Mouse (Mus musculus): ENCODE data around the gene Arhgap24. TPM values are rescaled to one million over a fixed set of nuclear protein-coding genes. Genes with fewer than 3 reads are reported as not detected.

Gene Arhgap24
- total and polyA plus RNA-seq, 2 experiments: 4.6 to 6.9 TPM

DNA sequence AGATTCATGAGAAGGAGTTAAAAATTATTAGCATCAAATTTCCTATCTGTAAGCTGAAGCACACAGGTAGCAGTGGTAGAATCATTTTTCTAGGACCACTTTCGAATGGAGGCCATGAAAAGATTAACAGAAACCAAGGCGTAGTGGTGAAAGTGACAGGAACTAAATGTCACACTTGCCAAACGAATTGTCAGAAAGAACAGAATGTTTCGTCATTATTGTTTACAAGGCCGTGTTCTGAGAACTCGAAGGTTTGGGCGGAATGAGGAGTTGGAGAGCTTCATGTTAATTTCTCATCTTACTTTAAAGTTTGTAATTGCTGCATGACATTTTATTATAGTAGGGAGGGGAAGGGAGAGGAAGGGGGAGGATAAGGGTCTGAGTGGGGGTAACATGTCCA lies 162.2 kb downstream of the Arhgap24 start:
- Histone ChIP-seq H3K79me2 (ENCODE audit: control insufficient read depth, insufficient read depth, low read length) (no peaks in the 10 kb centered on the region), H3K27me3 (ENCODE audit: control insufficient read depth, insufficient read depth, low read length) (no peaks in the 10 kb centered on the region), H3K27ac (replicated peaks; ENCODE audit: insufficient read depth, low read depth, low read length) (no peak overlapping the region), H3K4me3 (ENCODE audit: insufficient read depth, low read depth, low read length) (no peak overlapping the region), H3K36me3 (ENCODE audit: control insufficient read depth, insufficient read depth, low read length) (no peaks in the 10 kb centered on the region), H3K9ac (ENCODE audit: low read depth, low read length) (no peak overlapping the region), H3K4me1 (ENCODE audit: control insufficient read depth, insufficient read depth, low read length) (peaks cover 7% of the 10 kb centered on the region; the same call in 1 of the 2 replicates)
- WGBS: 22% methylated on average over 7 of the region's 7 CpGs
- DNase-seq (ENCODE audit: extremely low read depth, low read depth, low spot score): peak; percentile 73
- no peak for TF ChIP-seq POLR2A (IDR thresholded peaks at IDR 0.05; ENCODE audit: extremely low read depth, insufficient read depth, low read length)
- TF ChIP-seq CTCF (IDR thresholded peaks at IDR 0.05; ENCODE audit: low read depth, low read length): no peak

GRCm38 (mm10) chr5:102643820-102644219 lies 162.6 kb downstream of the Arhgap24 start:
- WGBS: 77% methylated on average over 4 of the region's 4 CpGs
- Histone ChIP-seq H3K4me1 (ENCODE audit: control insufficient read depth, insufficient read depth, low read length) (peaks cover 7% of the 10 kb centered on the region; the same call in 1 of the 2 replicates), H3K4me3 (ENCODE audit: insufficient read depth, low read depth, low read length) (no peak overlapping the region), H3K27me3 (ENCODE audit: control insufficient read depth, insufficient read depth, low read length) (no peaks in the 10 kb centered on the region), H3K9ac (ENCODE audit: low read depth, low read length) (no peak overlapping the region), H3K79me2 (ENCODE audit: control insufficient read depth, insufficient read depth, low read length) (no peaks in the 10 kb centered on the region), H3K36me3 (ENCODE audit: control insufficient read depth, insufficient read depth, low read length) (no peaks in the 10 kb centered on the region), H3K27ac (replicated peaks; ENCODE audit: insufficient read depth, low read depth, low read length) (peak overlapping the region; percentile 71)
- DNase-seq (ENCODE audit: extremely low read depth, low read depth, low spot score): peak; percentile 31
- no peak for TF ChIP-seq CTCF (IDR thresholded peaks at IDR 0.05; ENCODE audit: low read depth, low read length)
- no peak for TF ChIP-seq POLR2A (IDR thresholded peaks at IDR 0.05; ENCODE audit: extremely low read depth, insufficient read depth, low read length)

DNA sequence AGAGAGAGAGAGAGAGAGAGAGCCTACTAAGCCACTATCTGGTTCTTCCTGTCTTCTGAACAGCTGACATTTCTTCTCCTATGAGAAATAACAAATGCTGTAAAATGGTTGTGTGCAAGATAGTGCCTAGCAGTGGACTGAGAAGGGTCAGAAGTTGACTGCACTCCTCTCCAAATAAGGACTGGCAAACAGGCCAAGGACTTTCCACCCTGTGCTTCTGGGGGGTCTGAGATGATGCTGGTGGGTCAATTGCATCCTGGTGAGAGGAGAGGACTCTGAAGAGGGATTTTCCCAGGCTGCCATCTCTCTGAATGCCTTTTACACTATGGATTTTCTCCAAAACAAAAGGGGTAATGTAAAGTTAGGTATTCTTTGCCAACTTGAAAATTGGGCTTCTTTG lies 177.9 kb downstream of the Arhgap24 start:
- Histone ChIP-seq H3K36me3 (ENCODE audit: control insufficient read depth, insufficient read depth, low read length) (no peaks in the 10 kb centered on the region), H3K27me3 (ENCODE audit: control insufficient read depth, insufficient read depth, low read length) (no peaks in the 10 kb centered on the region), H3K27ac (replicated peaks; ENCODE audit: insufficient read depth, low read depth, low read length) (no peak overlapping the region), H3K9ac (ENCODE audit: low read depth, low read length) (no peak overlapping the region), H3K4me1 (ENCODE audit: control insufficient read depth, insufficient read depth, low read length) (no peaks in the 10 kb centered on the region), H3K4me3 (ENCODE audit: insufficient read depth, low read depth, low read length) (no peak overlapping the region), H3K79me2 (ENCODE audit: control insufficient read depth, insufficient read depth, low read length) (no peaks in the 10 kb centered on the region)
- TF ChIP-seq CTCF (IDR thresholded peaks at IDR 0.05; ENCODE audit: low read depth, low read length): no peak
- no peak for TF ChIP-seq POLR2A (IDR thresholded peaks at IDR 0.05; ENCODE audit: extremely low read depth, insufficient read depth, low read length)
- DNase-seq (ENCODE audit: extremely low read depth, low read depth, low spot score): no peak

DNA sequence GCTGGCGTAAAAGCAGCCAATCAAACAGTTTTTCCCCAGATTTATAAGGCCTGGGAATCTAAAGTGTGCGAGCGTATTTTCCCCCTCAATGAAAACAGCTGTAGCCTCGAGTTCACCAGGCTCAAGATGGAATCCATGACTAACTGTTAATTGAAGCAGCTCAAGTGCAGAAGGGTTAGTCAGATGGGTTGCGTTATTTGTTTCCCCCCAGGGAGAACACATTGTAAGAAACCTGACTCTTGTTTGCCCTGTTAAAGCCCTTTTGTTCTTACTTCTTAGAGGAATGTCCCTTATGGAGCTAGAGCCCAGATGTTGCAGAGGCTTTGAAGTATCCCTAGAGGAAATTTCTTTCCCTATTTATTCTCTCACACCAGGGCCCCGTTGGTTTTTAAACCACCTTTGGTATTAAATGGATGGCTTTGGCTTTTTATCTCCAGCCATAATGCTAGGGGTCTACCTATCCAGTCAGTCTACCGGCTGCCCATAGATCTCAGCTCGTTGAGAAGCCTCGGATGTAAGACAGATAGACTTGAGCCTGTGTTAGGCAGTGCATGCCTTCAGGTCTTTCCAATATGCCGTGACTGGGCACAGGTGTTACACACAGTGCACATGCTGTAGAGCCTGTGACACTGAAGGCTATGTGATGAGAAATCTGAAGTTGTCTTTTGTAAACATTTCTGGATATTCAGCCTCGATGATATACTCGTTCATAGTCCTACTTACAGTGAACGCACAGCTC lies 184.0 kb downstream of the Arhgap24 start:
- H3K27me3 ChIP-seq (ENCODE audit: control insufficient read depth, insufficient read depth, low read length): no peaks in the 10 kb centered on the region
- no peak overlapping the region for H3K4me3 ChIP-seq (ENCODE audit: insufficient read depth, low read depth, low read length)
- DNase-seq (ENCODE audit: extremely low read depth, low read depth, low spot score): no peak
- no peak overlapping the region for H3K9ac ChIP-seq (ENCODE audit: low read depth, low read length)
- no peak overlapping the region for H3K27ac ChIP-seq (replicated peaks; ENCODE audit: insufficient read depth, low read depth, low read length)
- H3K4me1 ChIP-seq (ENCODE audit: control insufficient read depth, insufficient read depth, low read length): no peaks in the 10 kb centered on the region; the same call in 1 of the 2 replicates
- no peaks in the 10 kb centered on the region for H3K36me3 ChIP-seq (ENCODE audit: control insufficient read depth, insufficient read depth, low read length)
- no peak for TF ChIP-seq CTCF (IDR thresholded peaks at IDR 0.05; ENCODE audit: low read depth, low read length)
- no peak for TF ChIP-seq POLR2A (IDR thresholded peaks at IDR 0.05; ENCODE audit: extremely low read depth, insufficient read depth, low read length)
- peaks cover 3% of the 10 kb centered on the region; the same call in 1 of the 2 replicates for H3K79me2 ChIP-seq (ENCODE audit: control insufficient read depth, insufficient read depth, low read length)
- WGBS: 81% methylated on average over 13 of the region's 13 CpGs

- TF ChIP-seq POLR2A (IDR thresholded peaks at IDR 0.05; ENCODE audit: extremely low read depth, insufficient read depth, low read length): no peak
- no peak for TF ChIP-seq CTCF (IDR thresholded peaks at IDR 0.05; ENCODE audit: low read depth, low read length)
- H3K27ac ChIP-seq (replicated peaks; ENCODE audit: insufficient read depth, low read depth, low read length): no peak overlapping the region
- no peak overlapping the region for H3K9ac ChIP-seq (ENCODE audit: low read depth, low read length)
- H3K4me3 ChIP-seq (ENCODE audit: insufficient read depth, low read depth, low read length): no peak overlapping the region
- H3K79me2 ChIP-seq (ENCODE audit: control insufficient read depth, insufficient read depth, low read length): peaks cover 3% of the 10 kb centered on the region; the same call in 1 of the 2 replicates
- H3K36me3 ChIP-seq (ENCODE audit: control insufficient read depth, insufficient read depth, low read length): no peaks in the 10 kb centered on the region
- 66% methylated on average over 3 of the region's 3 CpGs for WGBS
- DNase-seq (ENCODE audit: extremely low read depth, low read depth, low spot score): no peak
- no peaks in the 10 kb centered on the region for H3K27me3 ChIP-seq (ENCODE audit: control insufficient read depth, insufficient read depth, low read length)
- peaks cover 8% of the 10 kb centered on the region for H3K4me1 ChIP-seq (ENCODE audit: control insufficient read depth, insufficient read depth, low read length)
These were observed 185.7 kb downstream of the Arhgap24 start for GRCm38 (mm10) chr5:102666886-102667285.
